8 mouse cellular contexts compared by ENCODE assay signal in genomic region chr2:30587161-30587560, GRCm38 (mm10).
DNase-seq lines count a peak whose midpoint lies in the region.

No protein-coding gene starts in this region.

- peak; percentile 36 to 42 for DNase-seq in cerebellum, adult 18-20 months
- no peak for DNase-seq in cerebellum, adult 11 months
- DNase-seq in 3134 (ENCODE audit: extremely low read depth, insufficient read length, low spot score) = peak; percentile 51
- DNase-seq in c-Kit-positive CD71-negative TER-119-negative erythroid progenitor cells, embryonic 14.5 days (ENCODE audit: low read depth) = peak; percentile 61
- peak; percentile 57 for DNase-seq in kidney, adult 18-20 months
- peak; percentile 70 to 71 for DNase-seq in lung, postnatal 4 days
- DNase-seq in thymus, postnatal 36 days = peak; percentile 81 to 86
- no peak for DNase-seq in layer of hippocampus, adult 11-12 months (ENCODE audit: low spot score)

Comparison
In these comparisons a context has a peak if more than half of its experiments do, and no peak if none do; other contexts are left out.
1. DNase-seq: peak in cerebellum, adult 18-20 months (2 of 2), 3134 (single experiment), c-Kit-positive CD71-negative TER-119-negative erythroid progenitor cells, embryonic 14.5 days (single experiment), kidney, adult 18-20 months (single experiment), lung, postnatal 4 days (2 of 2) and thymus, postnatal 36 days (2 of 2); none in cerebellum, adult 11 months (single experiment) and layer of hippocampus, adult 11-12 months (single experiment).